Mouse (Mus musculus): Measurements from ENCODE around the gene Cyp2d22. TPM values are rescaled to one million over a fixed set of nuclear protein-coding genes. Genes with fewer than 3 reads are reported as not detected.

Gene Cyp2d22
- total RNA-seq, 4 experiments from 2014 or later: 19.3 to 30.9 (median 23.3) TPM

DNA sequence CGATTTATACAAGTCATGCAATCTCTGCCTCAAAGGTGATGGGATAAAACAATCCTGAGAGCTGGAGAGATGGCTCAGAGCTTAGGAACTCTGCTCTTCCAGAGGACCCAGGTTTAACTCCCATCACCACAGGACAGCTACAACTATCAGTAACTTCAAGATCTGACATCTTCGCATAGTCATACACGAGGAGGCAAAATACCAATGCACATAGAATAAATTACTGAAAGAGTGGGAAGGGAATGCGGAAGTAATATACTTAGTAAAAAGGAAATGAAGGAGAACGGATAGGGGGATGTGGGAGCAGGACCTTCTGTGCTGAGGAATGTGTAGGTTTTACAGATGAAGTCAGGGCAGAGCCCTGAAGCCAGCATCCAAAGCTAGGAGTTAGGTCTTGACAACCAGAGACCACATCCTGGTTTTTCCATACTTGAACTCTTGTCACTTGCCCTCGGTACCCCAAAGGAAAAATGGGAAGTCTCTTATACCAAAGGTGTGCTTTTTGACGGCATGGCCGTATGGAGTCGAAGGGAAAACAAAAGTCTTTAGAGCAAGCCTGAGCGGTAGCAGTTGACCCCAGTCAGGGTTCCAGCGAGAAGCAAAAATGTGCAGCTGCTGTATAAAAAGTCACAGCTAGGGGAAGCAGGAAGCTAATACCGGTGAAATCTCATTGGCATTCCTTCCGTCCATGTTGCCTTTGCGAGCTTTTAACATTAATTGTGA is 33.3 kb downstream of the Cyp2d22 start:
- DNase-seq (ENCODE audit: low spot score): no peak

DNA sequence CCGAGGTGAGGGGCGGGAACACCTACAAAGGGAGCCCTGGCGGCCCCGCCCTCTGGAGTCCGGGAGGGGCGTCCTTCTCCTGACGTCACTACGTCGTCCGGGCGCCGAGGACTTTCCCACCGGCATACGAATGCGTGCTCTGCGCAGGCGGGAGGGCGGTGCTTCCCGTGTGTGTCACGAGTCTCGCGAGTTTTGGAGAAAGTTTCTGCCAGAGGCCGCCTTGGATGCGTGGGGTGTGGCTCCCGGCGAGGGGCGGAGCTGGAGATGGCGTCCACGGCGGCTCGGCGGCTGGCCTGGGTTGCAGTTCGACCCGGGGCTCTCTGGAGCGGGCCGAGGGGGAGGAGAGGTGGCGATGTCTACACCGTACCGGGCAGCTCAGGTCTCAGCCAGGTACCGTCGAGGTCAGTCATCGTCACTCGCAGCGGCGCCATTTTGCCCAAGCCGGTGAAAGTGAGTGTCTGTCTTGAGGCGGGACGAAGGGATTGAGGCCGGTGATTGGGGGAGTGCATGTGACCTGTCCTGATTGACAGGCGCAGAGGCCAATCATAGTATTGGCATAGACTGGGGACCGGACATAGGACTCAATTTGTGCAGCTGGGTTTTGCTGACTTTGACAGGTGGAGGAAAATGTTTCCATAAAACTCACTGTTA is 34.1 kb downstream of the Cyp2d22 start:
- peak; percentile 99 for DNase-seq (ENCODE audit: low spot score)

DNA sequence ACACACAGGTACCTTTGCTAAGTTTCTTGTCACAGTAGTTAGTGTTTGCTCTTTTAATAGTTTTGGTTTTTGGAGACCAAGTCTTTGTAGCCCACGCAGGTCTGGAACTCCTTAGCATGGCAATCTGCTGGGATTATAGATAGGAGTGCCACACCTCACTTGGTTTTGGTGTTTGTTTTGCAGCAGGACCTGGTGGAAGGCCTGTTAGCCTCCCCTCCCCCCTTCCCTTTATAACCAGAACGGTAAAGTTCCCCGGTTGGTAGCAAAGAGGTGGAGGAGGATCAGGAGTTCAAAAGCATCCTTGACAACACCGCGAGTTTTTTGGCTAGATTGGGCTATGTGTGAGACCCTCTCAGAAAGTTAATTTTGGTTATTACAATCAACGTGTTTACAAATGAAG is 35.1 kb downstream of the Cyp2d22 start:
- no peak for DNase-seq (ENCODE audit: low spot score)

DNA sequence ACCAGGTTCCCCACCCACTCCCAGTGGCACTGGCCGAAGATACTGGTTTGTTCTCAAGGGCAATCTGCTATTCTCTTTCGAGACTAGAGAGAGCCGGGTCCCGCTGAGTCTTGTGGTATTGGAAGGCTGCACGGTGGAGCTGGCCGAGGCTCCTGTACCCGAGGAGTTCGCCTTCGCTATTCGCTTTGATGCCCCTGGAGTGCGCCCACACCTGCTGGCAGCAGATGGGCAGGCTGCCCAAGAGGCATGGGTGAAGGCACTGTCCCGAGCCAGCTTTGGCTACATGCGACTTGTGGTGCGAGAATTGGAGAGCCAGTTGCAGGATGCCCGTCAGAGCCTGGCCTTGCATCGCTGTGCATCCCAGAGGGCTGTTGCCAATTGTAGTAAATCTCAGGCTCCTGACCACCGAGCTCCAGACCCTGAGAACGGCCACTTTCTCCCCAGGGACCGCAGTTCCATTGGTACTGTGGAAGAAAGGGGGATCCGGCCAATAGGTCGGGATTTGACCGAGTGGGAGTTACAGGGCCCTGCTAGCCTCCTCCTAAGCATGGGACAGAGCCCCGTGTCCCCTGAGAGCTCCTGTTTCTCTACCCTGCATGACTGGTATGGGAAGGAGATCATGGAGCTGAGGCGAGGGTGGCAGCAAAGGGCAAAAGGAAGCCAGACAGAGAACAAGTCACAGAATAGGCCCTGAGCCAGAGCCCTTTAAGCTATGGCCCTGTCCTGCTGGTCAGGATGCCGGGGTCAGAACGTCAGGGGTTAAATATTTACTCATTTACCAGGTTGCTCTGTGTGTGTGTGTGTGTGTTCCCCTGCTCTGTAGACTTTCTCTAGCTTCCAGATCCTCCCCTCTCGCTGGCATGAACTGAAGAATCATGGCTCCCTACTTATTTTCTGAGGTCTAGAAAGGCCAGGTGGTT is 36.4 kb downstream of the Cyp2d22 start:
- no peak for DNase-seq (ENCODE audit: low spot score)

DNA sequence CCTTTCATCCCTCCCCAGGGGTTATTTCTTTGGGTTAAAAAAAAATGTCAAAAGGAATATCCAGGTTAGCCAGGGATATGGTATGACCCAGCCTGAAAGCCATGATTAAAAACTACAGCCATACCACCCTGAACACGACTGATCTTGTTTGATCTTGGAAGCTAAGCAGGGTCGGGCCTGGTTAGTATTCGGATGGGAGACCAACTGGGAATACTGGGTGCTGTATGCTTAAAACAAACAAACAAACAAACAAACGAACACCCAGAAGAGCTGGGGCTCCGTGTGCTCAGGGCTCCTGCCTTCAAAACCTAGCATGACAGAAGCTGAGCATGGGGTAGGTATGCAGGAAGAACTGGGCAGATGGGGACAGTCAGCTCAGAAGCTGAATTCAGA is 37.5 kb downstream of the Cyp2d22 start:
- DNase-seq (ENCODE audit: low spot score): no peak

DNA sequence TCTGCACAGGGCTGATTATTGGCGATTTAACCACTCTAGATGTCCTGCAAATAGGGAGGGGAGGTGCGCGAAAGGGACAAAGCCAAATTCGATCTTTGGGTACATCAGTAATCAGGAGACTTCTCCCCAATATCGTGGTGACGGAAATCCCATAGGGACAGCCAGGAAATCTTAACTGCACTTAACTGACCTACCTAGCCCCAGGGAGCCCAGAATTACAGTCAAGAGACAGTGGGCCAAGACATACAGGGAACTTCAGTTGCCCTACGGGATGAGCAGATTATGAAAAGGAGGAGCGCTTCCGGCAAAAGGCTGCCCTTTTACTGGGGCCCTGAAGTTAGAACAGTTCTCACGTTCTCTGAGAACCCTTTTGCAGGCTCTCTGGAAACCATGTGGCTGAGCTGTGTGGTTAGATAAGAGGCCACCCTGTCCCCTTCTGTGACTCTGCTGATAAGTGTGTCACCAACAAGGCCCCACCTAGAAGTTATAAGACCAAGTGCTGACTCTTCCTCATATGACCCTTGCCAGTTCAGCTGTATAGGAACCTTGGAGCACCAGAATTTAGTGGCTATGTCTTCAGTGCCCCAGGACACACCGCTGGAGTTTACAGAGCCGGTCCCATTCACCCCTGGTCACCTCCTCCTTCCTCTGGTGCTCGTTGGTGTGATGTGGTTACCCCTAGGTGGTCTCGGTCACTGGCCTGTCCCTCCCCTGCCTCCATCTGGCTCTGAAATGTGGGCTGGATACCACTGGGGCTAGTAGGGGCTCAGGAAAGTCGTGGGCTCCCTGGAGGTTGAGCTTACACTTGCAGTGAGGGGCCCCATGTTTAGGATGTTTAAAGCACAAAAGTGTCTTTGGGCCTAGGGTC is 38.2 kb downstream of the Cyp2d22 start:
- no peak for DNase-seq (ENCODE audit: low spot score)

DNA sequence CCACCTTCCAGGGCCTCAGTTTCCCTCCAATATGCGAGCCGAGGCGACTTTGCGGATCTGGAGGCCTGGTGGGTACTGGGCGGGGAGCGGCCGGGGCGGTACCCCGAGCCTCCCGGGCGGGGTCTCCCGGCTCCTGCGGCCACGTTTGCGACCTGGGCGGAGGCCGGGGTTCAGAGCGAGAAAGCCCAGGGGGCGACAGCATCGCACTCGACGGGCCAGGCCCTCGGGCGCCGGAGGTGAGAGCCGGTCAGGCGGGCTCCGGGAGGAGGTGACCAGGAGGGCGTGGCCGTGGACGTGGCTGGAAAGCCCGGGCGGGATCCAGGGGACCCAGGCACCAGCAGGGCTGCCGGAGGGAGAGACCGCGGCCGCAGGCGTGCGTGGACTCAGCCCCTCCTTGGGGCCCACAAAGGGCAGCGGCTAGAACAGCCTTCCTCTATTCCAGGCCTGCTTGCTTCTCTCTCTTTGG is 39.0 kb downstream of the Cyp2d22 start:
- DNase-seq (ENCODE audit: low spot score): peak; percentile 58

DNA sequence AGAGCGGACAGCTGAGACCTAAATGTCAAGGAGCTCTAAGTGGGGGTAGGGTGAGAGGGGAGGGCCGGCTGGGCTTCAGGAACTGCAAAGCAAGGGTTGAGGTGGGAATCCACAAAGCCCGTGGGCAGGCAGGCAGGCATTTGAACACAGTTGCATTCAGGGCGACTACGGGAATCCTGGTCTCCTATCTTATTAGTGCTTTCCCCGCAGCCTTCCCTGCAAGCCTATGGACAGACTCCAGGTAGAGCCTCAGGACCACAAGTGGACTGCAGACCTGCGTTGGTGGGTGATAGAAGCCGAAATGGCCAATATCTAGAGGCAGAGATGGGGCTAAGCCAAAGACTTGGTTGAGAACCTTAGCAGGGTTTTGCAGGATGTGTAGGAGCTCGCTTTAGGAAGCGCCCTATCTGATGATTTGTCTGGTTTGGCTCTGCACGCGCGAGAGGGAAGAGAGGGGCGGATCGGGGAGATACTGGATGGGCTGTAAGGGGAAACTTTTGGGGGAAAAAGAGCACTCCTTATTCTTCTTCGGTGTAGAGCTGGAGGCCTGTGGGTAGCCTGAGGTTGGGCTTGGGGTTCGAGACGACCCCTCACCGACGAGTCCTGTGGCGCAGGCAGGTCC is 39.5 kb downstream of the Cyp2d22 start:
- no peak for DNase-seq (ENCODE audit: low spot score)

DNA sequence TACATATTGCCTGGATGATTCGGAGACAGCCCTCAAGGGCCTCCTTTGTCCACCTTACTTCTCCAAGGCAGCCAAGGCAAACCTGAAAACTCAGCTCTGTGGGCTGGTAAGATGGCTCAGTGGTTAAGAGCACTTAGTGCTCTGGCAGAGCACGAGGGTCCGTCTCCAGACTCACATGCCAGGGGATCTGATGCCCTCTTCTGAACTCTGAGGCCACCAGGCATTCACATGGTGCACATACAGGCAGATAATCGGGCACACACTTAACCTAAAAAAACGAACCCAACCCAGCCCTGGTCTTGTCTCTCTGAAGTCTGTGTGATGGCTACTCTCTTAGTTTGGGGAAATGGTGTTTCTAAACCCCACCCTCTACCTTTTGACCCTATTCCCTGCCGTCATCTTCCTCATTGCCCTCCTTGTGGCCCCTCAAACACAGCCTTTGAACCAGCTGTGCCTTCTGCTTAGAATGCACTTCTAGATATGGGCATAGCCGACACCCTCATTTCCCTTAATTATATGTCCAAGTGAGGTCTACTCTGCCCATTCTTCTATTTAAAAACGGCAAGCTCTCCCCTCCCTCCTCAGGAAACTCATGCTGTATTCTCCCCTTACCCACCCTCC is 40.3 kb downstream of the Cyp2d22 start:
- no peak for DNase-seq (ENCODE audit: low spot score)

DNA sequence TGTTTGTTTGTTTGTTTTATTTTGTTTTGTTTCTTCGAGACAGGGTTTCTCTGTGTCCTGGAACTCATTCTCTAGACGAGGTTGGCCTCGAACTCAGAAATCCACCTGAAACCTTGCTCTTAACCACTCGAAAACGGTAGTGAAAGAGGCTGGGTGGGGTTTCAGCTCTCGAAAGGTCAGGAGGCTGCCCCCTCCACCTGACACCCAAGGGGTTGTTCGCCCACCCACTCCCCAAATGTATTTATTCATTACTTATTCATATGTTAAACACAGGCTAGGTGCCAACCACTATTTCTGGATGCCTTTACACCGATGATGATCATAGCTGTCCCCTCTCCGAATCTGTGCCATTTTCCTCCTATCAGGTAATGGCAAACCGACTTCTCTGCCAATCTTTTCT is 40.9 kb downstream of the Cyp2d22 start:
- no peak for DNase-seq (ENCODE audit: low spot score)

DNA sequence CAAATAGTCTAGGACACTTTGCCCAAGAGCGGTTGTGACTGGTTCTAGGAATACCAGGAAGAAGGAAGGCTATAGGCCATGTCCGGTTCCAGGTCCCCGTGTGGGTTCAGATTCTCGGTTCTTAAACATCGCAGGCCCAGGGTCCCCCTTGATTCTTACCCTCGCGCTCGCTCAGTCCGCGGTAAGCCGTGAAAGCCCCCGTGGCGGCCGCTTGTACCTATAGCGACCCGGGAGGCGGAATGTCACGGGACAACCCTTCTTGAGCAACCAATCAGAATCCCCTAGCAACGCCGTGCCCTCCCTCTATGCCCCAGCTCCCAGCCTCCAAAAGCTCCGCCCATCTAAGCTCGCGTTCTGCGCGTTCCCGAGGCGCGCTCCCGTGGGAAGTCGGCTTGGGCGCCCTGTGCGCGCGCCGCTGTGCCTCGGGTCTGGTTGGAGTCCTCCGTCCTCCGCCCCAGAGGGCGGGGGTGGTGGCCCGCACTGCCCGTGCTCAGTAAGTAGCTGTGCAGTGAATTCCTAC is 41.4 kb downstream of the Cyp2d22 start, which contains the start of the genes Naga, Pheta2 and Smdt1:
Gene Naga (minus strand): TSS at position 333 of the 520 bp plus-strand sequence.
Gene Pheta2 (plus strand): TSS at position 350 of the 520 bp plus-strand sequence.
Gene Smdt1 (plus strand): TSS at position 367 of the 520 bp plus-strand sequence.
- peak; percentile 97 for DNase-seq (ENCODE audit: low spot score)

DNA sequence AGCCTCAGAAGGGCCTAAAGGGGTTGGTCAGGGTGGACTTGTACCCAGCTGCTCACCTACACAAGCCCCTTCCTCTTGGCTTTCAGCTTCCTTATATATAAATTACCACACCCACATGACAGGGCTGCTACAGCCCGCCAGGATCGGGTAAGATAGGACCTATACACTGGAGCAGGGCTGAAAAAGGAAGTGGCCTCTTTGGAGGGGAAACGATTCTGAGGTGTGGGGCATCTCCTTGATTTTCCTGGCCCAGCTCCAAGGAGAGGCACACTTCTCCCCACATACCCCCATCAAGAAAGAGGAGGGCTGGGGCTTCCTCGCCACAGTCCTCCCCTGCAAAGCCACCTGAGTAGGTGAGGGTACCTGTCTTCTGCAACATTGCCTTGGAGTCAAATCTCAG is 42.2 kb downstream of the Cyp2d22 start:
- no peak for DNase-seq (ENCODE audit: low spot score)

DNA sequence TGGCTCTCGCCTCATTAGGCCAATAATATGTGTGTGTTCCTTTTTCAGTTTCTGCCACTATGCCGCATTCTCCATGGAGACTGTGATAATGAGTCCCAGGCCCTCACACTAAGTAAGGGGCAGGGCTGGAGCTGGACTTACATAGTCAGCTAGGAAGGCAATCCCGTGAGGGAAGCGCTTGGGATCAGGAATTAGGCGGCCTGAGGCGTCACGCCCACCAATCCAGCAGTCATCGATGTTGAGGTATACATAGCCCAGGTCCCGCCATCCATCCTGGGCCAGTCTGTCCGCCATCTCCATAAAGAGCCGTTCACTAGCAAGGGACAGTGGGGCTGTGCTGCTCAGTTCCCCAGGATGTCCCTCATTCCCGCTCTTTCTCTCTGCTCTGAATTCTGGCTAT is 43.4 kb downstream of the Cyp2d22 start:
- no peak for DNase-seq (ENCODE audit: low spot score)

DNA sequence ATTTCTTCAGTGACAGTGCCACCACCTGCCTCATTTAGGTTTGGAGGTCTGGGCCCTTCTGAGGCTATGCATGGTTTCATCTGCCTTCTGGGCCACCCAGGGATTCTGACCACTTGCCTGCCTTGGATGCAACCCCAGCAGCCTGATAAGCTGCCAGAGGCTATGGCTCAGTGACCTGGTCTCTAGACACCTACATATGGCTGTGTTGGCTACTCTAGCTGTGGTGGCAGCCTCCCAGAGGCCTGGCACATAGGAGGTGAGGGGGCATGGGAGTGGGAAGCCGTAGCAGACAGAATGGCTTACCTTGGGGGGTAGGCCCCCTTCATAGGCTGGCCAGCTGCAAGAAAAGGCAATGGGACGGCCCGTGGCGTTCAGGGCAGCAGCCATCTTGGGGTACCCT is 44.9 kb downstream of the Cyp2d22 start:
- DNase-seq (ENCODE audit: low spot score): no peak

DNA sequence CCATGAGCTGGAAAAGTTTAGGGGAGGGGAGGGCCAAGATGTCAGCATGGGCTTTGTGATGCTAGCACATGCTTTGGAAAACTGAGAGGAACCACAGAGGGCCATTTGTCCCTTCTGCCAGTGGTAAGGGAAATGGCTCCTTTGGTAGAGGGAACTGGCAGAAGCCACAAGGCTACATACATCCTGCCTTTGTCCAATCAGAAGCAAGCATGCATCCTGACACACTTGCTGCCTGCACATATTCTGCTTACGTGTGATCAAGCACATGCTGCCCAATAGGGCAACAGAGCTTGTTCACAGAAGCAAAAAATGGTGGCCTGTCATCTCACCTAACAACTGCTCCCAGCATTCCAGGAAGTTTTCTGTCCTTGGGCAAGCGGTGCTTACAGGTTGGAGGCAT is 54.7 kb downstream of the Cyp2d22 start:
- no peak for DNase-seq (ENCODE audit: low spot score)

DNA sequence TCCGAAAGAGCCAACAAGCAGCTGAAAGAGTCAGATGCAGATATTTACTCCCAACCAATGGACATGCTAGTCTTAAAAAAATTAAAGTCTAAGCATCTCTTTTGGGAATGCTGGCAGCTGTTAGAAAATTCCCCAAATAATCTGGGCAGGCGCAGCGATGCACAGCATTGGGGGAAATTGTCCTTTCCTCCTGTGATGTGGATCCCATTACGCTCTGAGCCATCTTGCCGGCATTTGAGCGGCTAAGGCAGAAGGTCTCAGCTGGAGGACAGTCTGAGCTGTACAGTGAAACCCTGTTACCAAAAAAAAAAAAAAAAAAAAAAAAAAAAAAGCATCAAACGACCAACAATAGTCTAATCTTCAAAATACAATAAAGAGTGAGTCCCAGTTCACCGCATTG is 57.9 kb downstream of the Cyp2d22 start:
- no peak for DNase-seq (ENCODE audit: low spot score)
